ENCODE assay signal across 8 mouse cellular contexts in genomic region chr6:72788892-72789699, GRCm38 (mm10). TPM values are rescaled to one million over a fixed set of nuclear protein-coding genes. Genes with fewer than 3 reads are reported as not detected.
DNase-seq lines count a peak whose midpoint lies in the region; ATAC-seq lines count a peak whose summit lies in the region.

Gene Tcf7l1 (minus strand): TSS chr6:72789254.

- no peaks in the 10 kb centered on the region for H3K9me3 ChIP-seq in hindbrain, embryonic 11.5 days (ENCODE audit: control insufficient read depth, low read length)
- no peaks in the 10 kb centered on the region for H3K9me3 ChIP-seq in lung, embryonic 16.5 days (ENCODE audit: control insufficient read depth, low read length)

- DNase-seq in Muller cell, postnatal 12 days (ENCODE audit: inconsistent ontology term), result peak; percentile 96
- DNase-seq in cerebellum, adult 9-11 months, result peak; percentile 46
- DNase-seq in frontal cortex, postnatal 10 days (ENCODE audit: low spot score in 2 of 2), result peak; percentile 73 to 88
- DNase-seq in hindbrain, embryonic 11.5 days (ENCODE audit: low spot score), result peak; percentile 93
- peak; percentile 70 for DNase-seq in layer of hippocampus, adult 9-11 months
- DNase-seq in ovary, postnatal 10 days (ENCODE audit: low spot score), result peak; percentile 97
- peak; percentile 78 for DNase-seq in thymus, postnatal 0 days (ENCODE audit: low spot score)

- H3K27ac ChIP-seq in hindbrain, embryonic 11.5 days (ENCODE audit: low read depth, low read length), result peak within 1 kb of the TSS; percentile 76
- peak within 1 kb of the TSS; percentile 93 for H3K27ac ChIP-seq in lung, embryonic 16.5 days (ENCODE audit: low read length)

- peak within 1 kb of the TSS; percentile 77 for H3K9ac ChIP-seq in hindbrain, embryonic 11.5 days (ENCODE audit: low read depth, low read length)
- peak within 1 kb of the TSS; percentile 89 for H3K9ac ChIP-seq in lung, embryonic 16.5 days (ENCODE audit: low read length)

- ATAC-seq in hindbrain, embryonic 11.5 days (ENCODE audit: low FRiP score), result peak; percentile 86
- ATAC-seq in lung, embryonic 16.5 days (ENCODE audit: low read depth), result peak; percentile 95

- no peaks in the 10 kb centered on the region for H3K36me3 ChIP-seq in hindbrain, embryonic 11.5 days (ENCODE audit: control insufficient read depth, insufficient read depth, low read length)
- 0 out of 2 replicates have a peak, but pooled peaks cover 2% of the 10 kb centered on the region for H3K36me3 ChIP-seq in lung, embryonic 16.5 days (ENCODE audit: control insufficient read depth, insufficient read depth, low read length)

- peak within 1 kb of the TSS; percentile 85 for H3K4me2 ChIP-seq in hindbrain, embryonic 11.5 days (replicated peaks; ENCODE audit: low read depth, low read length)
- peak within 1 kb of the TSS; percentile 61 for H3K4me2 ChIP-seq in lung, embryonic 16.5 days (ENCODE audit: low read depth, low read length)

- H3K4me1 ChIP-seq in hindbrain, embryonic 11.5 days (replicated peaks; ENCODE audit: control insufficient read depth, insufficient read depth, low read length), result no peaks in the 10 kb centered on the region; the same call in none of the 2 replicates
- peaks cover 14% of the 10 kb centered on the region for H3K4me1 ChIP-seq in lung, embryonic 16.5 days (replicated peaks; ENCODE audit: control insufficient read depth, insufficient read depth, low read length)

- no peaks in the 10 kb centered on the region for H3K27me3 ChIP-seq in hindbrain, embryonic 11.5 days (ENCODE audit: control insufficient read depth, insufficient read depth, low read length)
- H3K27me3 ChIP-seq in lung, embryonic 16.5 days (ENCODE audit: control insufficient read depth, insufficient read depth, low read depth, low read length), result no peaks in the 10 kb centered on the region

- under 1% methylated on average over 63 of the region's 80 CpGs for WGBS in hindbrain, embryonic 11.5 days
- WGBS in lung, embryonic 16.5 days, result under 1% methylated on average over 70 of the region's 80 CpGs

- peak within 1 kb of the TSS; percentile 82 for H3K4me3 ChIP-seq in hindbrain, embryonic 11.5 days (ENCODE audit: low read depth, low read length)
- peak within 1 kb of the TSS; percentile 72 for H3K4me3 ChIP-seq in lung, embryonic 16.5 days (ENCODE audit: low read length)

RNA-seq across cellular contexts. Expression of gene Tcf7l1, which starts in this region (rescaled TPM):
- 15.2 and 17.0 TPM in 2 replicates for polyA plus RNA-seq in hindbrain, embryonic 11.5 days (2014; fragmentation: Nextera tagmentation; extraction: Ambion mirVana)
- 29.2 and 31.9 TPM in 2 replicates for polyA plus RNA-seq in lung, embryonic 16.5 days (2015; fragmentation: Nextera tagmentation; extraction: Ambion mirVana)
- 4.3 and 4.4 TPM in 2 replicates for polyA plus RNA-seq in thymus, postnatal 0 days (2015; fragmentation: Nextera tagmentation; extraction: Ambion mirVana)

Comparison
In these comparisons a context has a peak if more than half of its experiments do, and no peak if none do; other contexts are left out.
1. Peak in every context shown above with its lines: DNase-seq, ATAC-seq, H3K4me3 ChIP-seq and H3K27ac ChIP-seq.
2. DNase-seq: peak in every context shown above with its lines; median percentile 97 in ovary, postnatal 10 days; 96 in Muller cell, postnatal 12 days; 93 in hindbrain, embryonic 11.5 days; 80 in frontal cortex, postnatal 10 days; 78 in thymus, postnatal 0 days; 70 in layer of hippocampus, adult 9-11 months; 46 in cerebellum, adult 9-11 months.